Mouse (Mus musculus) CH12.LX (cell line): ENCODE results near the gene Serpinc1. TPM values are rescaled to one million over a fixed set of nuclear protein-coding genes. Genes with fewer than 3 reads are reported as not detected.

Experiments
- DNase-seq: peaks from one replicate; pipeline ENCODE4 v3.0.0-alpha.2; 2013; ENCODE audit errors: extremely low read depth
- H3K27ac ChIP-seq: 2 replicates; pipeline ENCODE4 v1.5.1; 2012; ENCODE audit warnings: low read depth, mild to moderate bottlenecking, control low read depth, moderate library complexity; ENCODE audit not compliant: insufficient read depth
- H3K27me3 ChIP-seq: replicated peaks from 2 replicates; pipeline ENCODE3; 2012; ENCODE audit warnings: inconsistent platforms
- H3K36me3 ChIP-seq, 2 experiments: replicated peaks in 1 of 2; 2 replicates each; pipeline versions ENCODE3 to v1.6.1; 2012; ENCODE audit warnings: inconsistent platforms in 1 of 2, low read length in 1 of 2, mild to moderate bottlenecking in 1 of 2, mixed read lengths in 1 of 2, moderate library complexity in 1 of 2; ENCODE audit not compliant: control insufficient read depth in 1 of 2, insufficient read depth in 1 of 2
- H3K4me1 ChIP-seq, 2 experiments: 2 replicates each; pipeline ENCODE4 v1.6.1; 2012; ENCODE audit warnings: inconsistent platforms in 1 of 2, moderate library complexity in 1 of 2; ENCODE audit not compliant: insufficient read depth in 2 of 2, control insufficient read depth in 1 of 2
- H3K4me2 ChIP-seq: 2 replicates; pipeline ENCODE4 v1.6.1; 2012; ENCODE audit warnings: low read depth, mild to moderate bottlenecking, control low read depth; ENCODE audit not compliant: poor library complexity, insufficient read depth, severe bottlenecking
- H3K4me3 ChIP-seq, 3 experiments: fragments of 150-350 bp in 1 of 3; sonication (generic) in 1 of 3; replicated peaks in 1 of 3; 2 replicates each; pipeline versions ENCODE3 to v1.5.1; 2011 to 2012; ENCODE audit warnings: low read depth in 2 of 3, low read length in 2 of 3, mild to moderate bottlenecking in 2 of 3, moderate library complexity in 2 of 3, control low read depth in 1 of 3, improper control_type of control experiment in 1 of 3, inconsistent platforms in 1 of 3, mixed read lengths in 1 of 3; ENCODE audit not compliant: poor library complexity in 1 of 3
- H3K79me2 ChIP-seq: replicated peaks from 2 replicates; pipeline ENCODE4 v1.6.1; 2012; ENCODE audit warnings: mild to moderate bottlenecking, moderate library complexity; ENCODE audit not compliant: control insufficient read depth, poor library complexity, insufficient read depth, severe bottlenecking; ENCODE audit errors: extremely low read depth
- H3K9ac ChIP-seq: 2 replicates; pipeline ENCODE4 v1.6.1; 2012; ENCODE audit warnings: low read depth, mild to moderate bottlenecking, control low read depth, moderate library complexity; ENCODE audit not compliant: insufficient read depth
- H3K9me3 ChIP-seq: replicated peaks from 2 replicates; pipeline ENCODE3; 2012; ENCODE audit warnings: low read length, inconsistent platforms, mixed read lengths
- BHLHE40 ChIP-seq: IDR thresholded peaks from 2 replicates; pipeline ENCODE4 v1.6.1; 2011; ENCODE audit warnings: mild to moderate bottlenecking, low read depth, low read length, improper control_type of control experiment
- CHD2 ChIP-seq: IDR thresholded peaks from 2 replicates; pipeline ENCODE4 v1.6.1; 2011; ENCODE audit warnings: low read length, improper control_type of control experiment
- CTCF ChIP-seq, 2 experiments: IDR thresholded peaks in 1 of 2; conservative IDR thresholded peaks in 1 of 2; 2 replicates each; pipeline ENCODE4 v1.5.1; 2011 to 2012; ENCODE audit warnings: low read depth in 2 of 2, low read length in 2 of 2, improper control_type of control experiment in 1 of 2, inconsistent platforms in 1 of 2, mild to moderate bottlenecking in 1 of 2, moderate library complexity in 1 of 2
- E2F4 ChIP-seq: IDR thresholded peaks from 2 replicates; pipeline ENCODE4 v1.6.1; 2011; ENCODE audit warnings: low read depth, low read length, improper control_type of control experiment; ENCODE audit not compliant: insufficient replicate concordance
- ELF1 ChIP-seq: IDR thresholded peaks from 2 replicates; pipeline ENCODE4 v1.6.1; 2014; ENCODE audit warnings: low read depth, mild to moderate bottlenecking, inconsistent platforms, low read length, improper control_type of control experiment
- EP300 ChIP-seq: IDR thresholded peaks from 2 replicates; pipeline ENCODE4 v1.6.1; 2011; ENCODE audit warnings: low read length, improper control_type of control experiment
- ETS1 ChIP-seq: conservative IDR thresholded peaks from 2 replicates; pipeline ENCODE4 v1.6.1; 2012; ENCODE audit warnings: low read depth, mild to moderate bottlenecking, inconsistent platforms, low read length, improper control_type of control experiment, moderate library complexity
- GABPA ChIP-seq: IDR thresholded peaks from 2 replicates; pipeline ENCODE4 v1.6.1; 2012; ENCODE audit warnings: low read depth, low read length, improper control_type of control experiment, inconsistent platforms; ENCODE audit not compliant: insufficient replicate concordance
- HCFC1 ChIP-seq: IDR thresholded peaks from 2 replicates; pipeline ENCODE4 v1.6.1; 2012; ENCODE audit warnings: low read depth, mild to moderate bottlenecking, inconsistent platforms, low read length, improper control_type of control experiment
- JUN ChIP-seq: IDR thresholded peaks from 2 replicates; pipeline ENCODE4 v1.6.1; 2011; ENCODE audit warnings: low read depth, mild to moderate bottlenecking, low read length, improper control_type of control experiment, moderate library complexity; ENCODE audit not compliant: insufficient read depth
- JUND ChIP-seq: conservative IDR thresholded peaks from 2 replicates; pipeline ENCODE4 v1.6.1; 2011; ENCODE audit warnings: low read depth, low read length, improper control_type of control experiment
- KAT2A ChIP-seq: IDR thresholded peaks from 2 replicates; pipeline ENCODE4 v1.6.1; 2012; ENCODE audit warnings: low read length, improper control_type of control experiment, inconsistent platforms; ENCODE audit not compliant: insufficient replicate concordance
- MAX ChIP-seq: IDR thresholded peaks from 2 replicates; pipeline ENCODE4 v1.6.1; 2011; ENCODE audit warnings: low read length, improper control_type of control experiment
- MAZ ChIP-seq: IDR thresholded peaks from 2 replicates; pipeline ENCODE4 v1.6.1; 2012; ENCODE audit warnings: low read depth, mild to moderate bottlenecking, inconsistent platforms, low read length, improper control_type of control experiment, moderate library complexity
- MXI1 ChIP-seq: IDR thresholded peaks from 2 replicates; pipeline ENCODE4 v1.6.1; 2011; ENCODE audit warnings: mild to moderate bottlenecking, low read depth, low read length, improper control_type of control experiment
- MYC ChIP-seq: IDR thresholded peaks from 2 replicates; pipeline ENCODE4 v1.6.1; 2011; ENCODE audit warnings: low read depth, mild to moderate bottlenecking, improper control_type of control experiment, low read length
- NELFE ChIP-seq: IDR thresholded peaks from 2 replicates; pipeline ENCODE4 v1.6.1; 2011; ENCODE audit warnings: low read depth, low read length, improper control_type of control experiment
- NRF1 ChIP-seq: IDR thresholded peaks from 2 replicates; pipeline ENCODE4 v1.6.1; 2014; ENCODE audit warnings: low read depth, mild to moderate bottlenecking, inconsistent platforms, low read length, improper control_type of control experiment, moderate library complexity
- POLR2AphosphoS2 ChIP-seq: IDR thresholded peaks from 2 replicates; pipeline ENCODE4 v1.6.1; 2011; ENCODE audit warnings: low read depth, low read length, improper control_type of control experiment
- RAD21 ChIP-seq: IDR thresholded peaks from 2 replicates; pipeline ENCODE4 v1.6.1; 2011; ENCODE audit warnings: low read depth, mild to moderate bottlenecking, low read length, improper control_type of control experiment, moderate library complexity
- RCOR1 ChIP-seq: conservative IDR thresholded peaks from 2 replicates; pipeline ENCODE4 v1.6.1; 2012; ENCODE audit warnings: low read depth, mild to moderate bottlenecking, inconsistent platforms, low read length, improper control_type of control experiment
- SMC3 ChIP-seq: IDR thresholded peaks from 2 replicates; pipeline ENCODE4 v1.6.1; 2011; ENCODE audit warnings: low read depth, low read length, improper control_type of control experiment
- TBP ChIP-seq: conservative IDR thresholded peaks from 2 replicates; pipeline ENCODE4 v1.6.1; 2011; ENCODE audit warnings: low read depth, low read length, improper control_type of control experiment
- UBTF ChIP-seq: IDR thresholded peaks from 2 replicates; pipeline ENCODE4 v1.6.1; 2012; ENCODE audit warnings: low read depth, mild to moderate bottlenecking, inconsistent platforms, low read length, improper control_type of control experiment, moderate library complexity
- USF1 ChIP-seq: IDR thresholded peaks from 2 replicates; pipeline ENCODE4 v1.6.1; 2014; ENCODE audit warnings: low read depth, mild to moderate bottlenecking, inconsistent platforms, low read length, improper control_type of control experiment
- ZC3H11A ChIP-seq: IDR thresholded peaks from 2 replicates; pipeline ENCODE4 v1.6.1; 2012; ENCODE audit warnings: low read depth, mild to moderate bottlenecking, inconsistent platforms, low read length, improper control_type of control experiment
- ZKSCAN1 ChIP-seq: IDR thresholded peaks from 2 replicates; pipeline ENCODE4 v1.6.1; 2012; ENCODE audit warnings: low read depth, inconsistent platforms, low read length, improper control_type of control experiment, borderline replicate concordance
- ZNF384 ChIP-seq: IDR thresholded peaks from 2 replicates; pipeline ENCODE4 v1.6.1; 2012; ENCODE audit warnings: low read depth, low read length, improper control_type of control experiment, inconsistent platforms
- dilution Hi-C: fragments of 300-500 bp; cut with MboI; formaldehyde crosslinking; loops from 2 replicates; pipeline ENCODE4 v1.14.3; 2020; ENCODE audit warnings: low sequenced_read_pairs; ENCODE audit not compliant: extremely low pct_unique_long_range_greater_than_20kb, extremely low pct_ligation_motif_present
- in situ Hi-C: fragments of 300-500 bp; cut with MboI; formaldehyde crosslinking; loops from 3 replicates; pipeline ENCODE4 v1.14.3; 2019; ENCODE audit warnings: low sequenced_read_pairs, low pct_ligation_motif_present, low pct_unique_long_range_greater_than_20kb, mixed read lengths
- polyA plus RNA-seq: library from polyadenylated mRNA; unstranded; fragments of >175 nt; gene quantifications from 2 replicates; pipeline ENCODE4 v1.2.1, GENCODE M21; 2012; ENCODE audit warnings: low read depth; ENCODE audit not compliant: insufficient read length
- total RNA-seq, 2 experiments: library from RNA; depleted of rRNA; stranded (reverse); fragments of 300-350 nt in 1 of 2; fragments of >200 nt in 1 of 2; gene quantifications; 2 replicates each; pipeline ENCODE4 v1.2.3; 2012 to 2014

Serpinc1 gene
- total and polyA plus RNA-seq, 3 experiments, result 149 to 204 (median 202) TPM

DNA sequence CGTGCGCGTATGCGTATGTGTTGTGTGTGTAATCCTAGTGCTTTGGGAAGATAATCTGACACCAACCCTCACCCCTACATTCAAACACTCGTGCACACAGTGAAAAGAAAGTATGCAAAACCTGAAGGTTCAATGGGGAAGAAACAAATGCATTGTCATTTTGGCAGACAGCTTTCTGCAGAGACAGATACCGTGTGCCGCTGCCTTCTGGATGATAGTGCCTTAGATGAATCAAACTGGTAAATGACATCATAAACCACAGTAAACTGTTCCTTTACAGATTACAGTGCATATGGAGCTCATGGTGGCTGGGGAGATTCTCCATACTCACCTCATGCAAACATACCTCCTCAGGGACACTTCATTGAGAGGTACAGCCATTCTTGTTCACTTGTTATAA is 15.2 kb upstream of the Serpinc1 start (continued):
- no peak for TF ChIP-seq MAZ
- TF ChIP-seq NELFE, result no peak
- TF ChIP-seq CHD2, result no peak
- peak; percentile 63 for TF ChIP-seq BHLHE40
- no peak for TF ChIP-seq KAT2A
- TF ChIP-seq TBP, result no peak
- no peak for TF ChIP-seq ELF1
- TF ChIP-seq POLR2AphosphoS2, result no peak
- TF ChIP-seq RAD21, result no peak
- TF ChIP-seq GABPA, result no peak
- TF ChIP-seq RCOR1, result no peak
- no peak for TF ChIP-seq JUN
- no peak for TF ChIP-seq NRF1
- no peak; the same call in 1 of the 2 replicates for TF ChIP-seq JUND
- no peak for TF ChIP-seq HCFC1
- no peak for TF ChIP-seq ZNF384
- TF ChIP-seq E2F4, result no peak
- peak; percentile 52 for TF ChIP-seq ETS1
- no peak for TF ChIP-seq ZKSCAN1
- TF ChIP-seq EP300, result peak; percentile 63; the same call in 1 of the 2 replicates
- TF ChIP-seq CTCF (conservative IDR thresholded peaks at IDR 0.05 in 1 of 2, IDR thresholded peaks at IDR 0.05 in 1 of 2; ENCODE audit: low read depth in 2 of 2, low read length in 2 of 2), result no peak

DNA sequence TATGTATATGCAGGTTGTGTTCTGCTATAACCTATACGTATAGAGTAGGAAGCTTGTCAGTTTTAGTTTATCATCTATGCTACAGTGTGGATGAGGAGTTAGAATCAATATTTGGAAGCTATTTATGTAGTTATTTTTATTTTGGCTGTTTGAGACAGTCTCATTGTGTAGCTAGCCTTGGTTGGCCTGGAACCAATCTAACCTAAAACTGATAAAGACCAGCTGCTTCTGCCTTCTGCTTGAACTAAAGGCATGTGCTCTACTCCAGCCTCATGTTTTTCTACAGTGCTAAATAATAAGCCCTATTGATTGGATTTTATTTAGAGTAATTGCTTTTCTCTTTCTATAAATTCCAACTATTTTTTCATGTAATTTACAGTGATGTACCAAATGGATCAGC is 11.1 kb upstream of the Serpinc1 start:
- Histone ChIP-seq H3K27me3 (no peaks in the 10 kb centered on the region), H3K79me2 (no peaks in the 10 kb centered on the region)
- no peak for TF ChIP-seq NRF1
- TF ChIP-seq KAT2A, result no peak
- TF ChIP-seq CHD2, result no peak
- no peak for TF ChIP-seq MAX
- TF ChIP-seq MXI1, result no peak
- no peak for TF ChIP-seq GABPA
- TF ChIP-seq ETS1, result no peak
- TF ChIP-seq UBTF, result no peak
- no peak for TF ChIP-seq HCFC1
- no peak for TF ChIP-seq USF1
- TF ChIP-seq ZC3H11A, result no peak
- TF ChIP-seq ZKSCAN1, result no peak
- no peak for TF ChIP-seq SMC3
- no peak for TF ChIP-seq MYC
- no peak for TF ChIP-seq EP300
- TF ChIP-seq, all 38 proteins: peak for 0
- Histone ChIP-seq H3K4me2 (no peak overlapping the region), H3K4me1 (peaks cover 4 to 33% of the 10 kb centered on the region in 2 experiments; a peak in 3 of 4 replicates), H3K4me3 (no peak overlapping the region), H3K9ac (no peak overlapping the region), H3K9me3 (no peaks in the 10 kb centered on the region), H3K27ac (no peak overlapping the region), H3K36me3 (peaks cover 26 to 77% of the 10 kb centered on the region in 2 experiments)
- no peak for DNase-seq
- dilution Hi-C loops (no loop called here), in situ Hi-C loops (no loop called here)
